Mouse (Mus musculus): ENCODE results near the gene Olfr819.
"Not testable (repeated sequence)": the region's sequence is repeated elsewhere in the genome, so short reads cannot be mapped to it uniquely, and the experiment has no call there.

Olfr819 gene

GRCm38 (mm10) chr10:129967166-129967565 is at the start of gene Olfr819:
Olfr819 (minus strand) TSS chr10:129967266.
- not testable (repeated sequence) for DNase-seq (ENCODE audit: low read depth, low spot score)

- DNase-seq (ENCODE audit: low read depth, low spot score) = no peak
Measured at GRCm38 (mm10) chr10:130012321-130012720, 45.3 kb upstream of the Olfr819 start, which contains the start of gene Olfr820. Olfr820 (plus strand) TSS chr10:130012621.

- DNase-seq (ENCODE audit: low read depth, low spot score) = not testable (repeated sequence)
Measured at GRCm38 (mm10) chr10:130005366-130005765, 38.3 kb upstream of the Olfr819 start.

- DNase-seq (ENCODE audit: low read depth, low spot score) = not testable (repeated sequence)
Measured at GRCm38 (mm10) chr10:130004104-130004503, 37.0 kb upstream of the Olfr819 start.

- DNase-seq (ENCODE audit: low read depth, low spot score) = not testable (repeated sequence)
Measured at GRCm38 (mm10) chr10:129984962-129985361, 17.9 kb upstream of the Olfr819 start, which contains the start of gene Gm10310. Gm10310 (minus strand) TSS chr10:129985062.

- DNase-seq (ENCODE audit: low read depth, low spot score) = not testable (repeated sequence)
Measured at GRCm38 (mm10) chr10:129981867-129982266, 14.8 kb upstream of the Olfr819 start.

- DNase-seq (ENCODE audit: low read depth, low spot score) = not testable (repeated sequence)
Measured at GRCm38 (mm10) chr10:129976040-129976439, 9.0 kb upstream of the Olfr819 start, which contains the start of gene Olfr247. Olfr247 (minus strand) TSS chr10:129976140.

- not testable (repeated sequence) for DNase-seq (ENCODE audit: low read depth, low spot score)
Measured at GRCm38 (mm10) chr10:129972994-129973393, 5.9 kb upstream of the Olfr819 start.

GRCm38 (mm10) chr10:129966232-129966631 is 834 bp downstream of the Olfr819 start:
- DNase-seq (ENCODE audit: low read depth, low spot score) = not testable (repeated sequence)

GRCm38 (mm10) chr10:129949000-129949399 is 18.1 kb downstream of the Olfr819 start, which contains the start of gene Olfr818:
Olfr818 (minus strand) TSS chr10:129949100.
- DNase-seq (ENCODE audit: low read depth, low spot score) = no peak

GRCm38 (mm10) chr10:129915497-129915896 is 51.6 kb downstream of the Olfr819 start, which contains the start of gene Olfr816:
Olfr816 (minus strand) TSS chr10:129915597.
- DNase-seq (ENCODE audit: low read depth, low spot score) = no peak

All from WW6 (cell line).